Mouse (Mus musculus) kidney, adult 8-10 months (tissue): ENCODE data around the gene Pemt.
A peak's percentile ranks its signal among the peaks of the same experiment; 100 is the strongest.

ENCODE experiments used
- DNase-seq, 2 experiments: peaks; one replicate each; pipeline ENCODE4 v3.0.0; 2022

The Pemt gene

GRCm38 (mm10) chr11:60046058-60046735 is at the start of gene Pemt:
Pemt (minus strand) TSS chr11:60046489.
- DNase-seq, result peak; percentile 98

GRCm38 (mm10) chr11:60094909-60095810 is 48.9 kb upstream of the Pemt start:
- DNase-seq, result no peak

- no peak for DNase-seq
Measured at GRCm38 (mm10) chr11:60093984-60094587, 47.8 kb upstream of the Pemt start.

GRCm38 (mm10) chr11:60093227-60093626 is 46.9 kb upstream of the Pemt start:
- no peak for DNase-seq

GRCm38 (mm10) chr11:60091422-60091761 is 45.1 kb upstream of the Pemt start:
- DNase-seq, result no peak

- no peak for DNase-seq
Measured at GRCm38 (mm10) chr11:60090696-60091421, 44.6 kb upstream of the Pemt start.

GRCm38 (mm10) chr11:60088947-60089346 is 42.7 kb upstream of the Pemt start:
- DNase-seq, result no peak

- DNase-seq, result no peak
Measured at GRCm38 (mm10) chr11:60086676-60087075, 40.4 kb upstream of the Pemt start.

GRCm38 (mm10) chr11:60084589-60084988 is 38.3 kb upstream of the Pemt start:
- peak; percentile 23 to 64 for DNase-seq

GRCm38 (mm10) chr11:60076790-60077189 is 30.5 kb upstream of the Pemt start:
- DNase-seq, result peak; percentile 47 to 71

GRCm38 (mm10) chr11:60076183-60076582 is 29.9 kb upstream of the Pemt start:
- no peak for DNase-seq

GRCm38 (mm10) chr11:60073936-60074502 is 27.7 kb upstream of the Pemt start:
- DNase-seq, result peak; percentile 13 to 41

GRCm38 (mm10) chr11:60073121-60073520 is 26.8 kb upstream of the Pemt start:
- no peak for DNase-seq

GRCm38 (mm10) chr11:60071221-60071620 is 24.9 kb upstream of the Pemt start:
- DNase-seq, result no peak

GRCm38 (mm10) chr11:60070599-60070998 is 24.3 kb upstream of the Pemt start:
- DNase-seq, result peak; percentile 38 to 68

GRCm38 (mm10) chr11:60068631-60069030 is 22.3 kb upstream of the Pemt start:
- no peak for DNase-seq

- DNase-seq, result no peak
Measured at GRCm38 (mm10) chr11:60067646-60068045, 21.4 kb upstream of the Pemt start.

GRCm38 (mm10) chr11:60065267-60065666 is 19.0 kb upstream of the Pemt start:
- DNase-seq, result no peak

GRCm38 (mm10) chr11:60061504-60062006 is 15.3 kb upstream of the Pemt start:
- DNase-seq, result no peak

- DNase-seq, result no peak
Measured at GRCm38 (mm10) chr11:60060026-60060425, 13.7 kb upstream of the Pemt start.

- no peak for DNase-seq
Measured at GRCm38 (mm10) chr11:60058441-60058840, 12.2 kb upstream of the Pemt start.

- DNase-seq, result no peak
Measured at GRCm38 (mm10) chr11:60057987-60058386, 11.7 kb upstream of the Pemt start.
